Mouse (Mus musculus) ovary, postnatal 10 days (tissue): ENCODE measurements around the gene Spata2l.
"Not testable (repeated sequence)": the region's sequence is repeated elsewhere in the genome, so short reads cannot be mapped to it uniquely, and the experiment has no call there.

Source experiments
- DNase-seq: peaks from one replicate; pipeline ENCODE4 v3.0.0; 2022; ENCODE audit warnings: low spot score

The Spata2l gene

GRCm38 (mm10) chr8:123245543-123245942 is 9.5 kb upstream of the Spata2l start:
- no peak for DNase-seq

GRCm38 (mm10) chr8:123244382-123244781 is 8.3 kb upstream of the Spata2l start:
- no peak for DNase-seq

GRCm38 (mm10) chr8:123243053-123243452 is 7.0 kb upstream of the Spata2l start:
- DNase-seq = no peak

DNA sequence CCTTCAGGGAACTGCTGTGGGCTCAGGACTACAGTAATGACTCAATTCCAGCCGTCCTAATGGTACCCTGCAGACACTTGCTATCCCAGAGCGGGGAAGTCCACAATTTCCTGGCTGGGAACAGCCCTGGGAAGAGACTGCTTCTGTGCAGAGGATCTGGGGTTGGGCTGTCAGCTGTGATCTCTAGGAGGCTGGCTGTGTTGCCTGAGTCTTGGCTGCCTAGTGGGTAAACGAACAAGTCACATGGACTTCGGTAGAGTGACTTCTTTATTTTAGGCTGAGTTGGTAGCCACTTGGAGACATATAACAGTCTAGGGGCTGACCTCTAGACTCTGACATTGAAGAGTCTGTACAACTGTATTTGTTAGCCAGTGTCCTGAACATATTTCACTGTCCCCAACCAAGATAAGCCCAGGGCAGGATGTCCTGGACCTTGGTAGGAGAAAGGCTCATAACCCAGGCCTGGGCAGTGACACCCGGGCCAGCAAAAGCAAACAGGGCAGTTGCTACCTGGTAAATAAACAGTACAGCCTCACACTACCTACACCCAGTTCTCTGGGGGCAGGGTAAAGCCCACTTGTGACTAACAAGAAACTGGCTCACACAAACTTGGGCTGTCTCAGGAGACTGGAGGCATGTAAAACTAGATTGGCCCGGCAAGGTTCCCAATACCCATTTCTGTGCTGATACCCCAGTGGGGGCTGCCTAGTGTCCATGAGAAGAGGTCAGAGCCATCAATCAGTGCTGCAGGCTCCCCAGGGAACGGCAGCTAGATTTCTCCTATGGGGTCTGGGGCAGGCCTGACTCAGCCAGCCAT is 6.3 kb upstream of the Spata2l start:
- no peak for DNase-seq

- no peak for DNase-seq
These were observed 3.4 kb upstream of the Spata2l start for GRCm38 (mm10) chr8:123239398-123239797.

- DNase-seq = no peak
These were observed 1.0 kb downstream of the Spata2l start for GRCm38 (mm10) chr8:123234918-123235519.

DNA sequence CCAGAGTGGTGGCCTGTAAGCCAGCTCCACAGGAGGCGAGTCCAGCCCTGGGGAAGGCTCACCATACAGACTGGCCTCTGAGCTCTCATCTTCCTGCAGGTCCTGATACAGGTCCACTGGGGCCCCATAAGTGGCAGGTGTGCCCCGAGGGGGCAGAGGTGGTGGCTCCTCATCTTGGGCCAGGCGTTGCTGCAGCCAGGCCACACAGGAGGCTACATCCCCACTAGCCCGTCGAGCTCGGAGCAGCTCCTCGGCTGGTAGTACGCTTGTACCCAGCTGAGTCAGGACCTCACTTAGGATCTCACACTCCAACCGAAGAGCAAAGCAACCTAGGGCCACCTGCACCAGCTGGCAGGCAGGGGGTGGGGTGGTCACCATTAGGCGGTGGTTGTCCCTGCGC is 2.3 kb downstream of the Spata2l start:
- DNase-seq = no peak

DNA sequence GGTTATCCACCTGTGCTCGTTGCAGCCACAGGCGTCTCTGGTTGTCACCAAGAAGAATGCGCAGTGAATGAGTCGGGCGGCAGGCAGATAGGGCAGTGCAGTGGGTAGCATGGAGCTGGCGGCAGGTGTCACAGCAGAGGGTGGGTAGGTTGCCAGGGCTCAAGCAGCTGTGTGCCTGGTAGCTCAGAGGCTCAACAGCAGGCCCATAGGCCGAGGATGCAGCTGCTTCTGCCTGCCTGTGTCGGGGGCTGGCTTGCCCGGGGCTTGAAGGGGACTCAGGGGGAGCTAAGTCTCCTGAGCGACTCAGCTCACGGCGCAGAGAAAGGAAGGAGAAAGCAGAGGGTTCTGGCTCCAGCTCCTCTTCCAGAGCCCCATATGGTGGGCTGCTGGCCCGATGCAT is 2.7 kb downstream of the Spata2l start:
- DNase-seq = no peak

GRCm38 (mm10) chr8:123232553-123232952 is 3.5 kb downstream of the Spata2l start:
- DNase-seq = no peak

DNA sequence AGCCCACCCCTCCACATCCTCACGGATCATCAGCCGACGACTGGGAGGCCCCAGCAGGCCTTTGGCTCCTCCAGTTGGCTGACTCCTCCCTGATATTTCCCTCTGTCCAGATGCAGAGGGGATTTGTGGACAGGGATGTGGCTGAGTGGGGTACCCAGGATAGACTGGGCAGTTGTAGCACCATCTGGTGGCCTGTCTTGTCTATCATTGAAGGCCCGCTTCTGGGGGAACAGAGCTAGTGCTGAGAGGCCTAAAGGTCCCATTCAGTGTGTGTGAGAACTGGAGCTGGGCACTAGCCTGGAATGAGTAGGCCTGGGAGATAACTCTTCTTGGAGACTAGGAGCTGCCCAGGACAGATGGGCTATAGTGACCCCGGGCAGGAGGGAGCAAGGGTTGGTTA is 4.3 kb downstream of the Spata2l start:
- no peak for DNase-seq

- not testable (repeated sequence) for DNase-seq
These were observed 5.7 kb downstream of the Spata2l start for GRCm38 (mm10) chr8:123230326-123230725.

- DNase-seq = no peak
These were observed 7.6 kb downstream of the Spata2l start for GRCm38 (mm10) chr8:123228416-123228815.

GRCm38 (mm10) chr8:123224278-123225266 is 11.5 kb downstream of the Spata2l start, which contains the start of gene Cdk10:
TSS of gene Cdk10 (plus strand) at chr8:123224842.
- peak; percentile 96 for DNase-seq

DNA sequence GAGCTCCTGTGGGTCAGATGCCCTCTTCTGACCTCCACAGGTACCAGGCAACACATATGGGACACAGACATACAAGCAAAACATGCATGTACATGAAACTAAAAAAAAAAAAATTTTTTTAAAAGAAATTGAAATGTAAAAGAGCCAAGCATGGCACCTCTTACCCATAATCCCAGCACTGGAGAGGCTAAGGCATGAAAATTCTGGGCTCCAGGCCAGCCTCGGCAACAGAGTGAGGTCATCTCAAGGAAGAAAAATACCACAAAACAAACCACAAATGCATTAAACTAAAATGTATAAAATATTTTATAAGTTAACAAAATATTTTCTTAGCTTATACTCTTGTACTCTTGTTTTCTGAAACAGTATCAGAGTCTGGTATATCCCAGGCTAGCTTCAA is 15.1 kb downstream of the Spata2l start:
- DNase-seq = no peak

- DNase-seq = no peak
These were observed 20.6 kb downstream of the Spata2l start for GRCm38 (mm10) chr8:123215430-123215829.

DNA sequence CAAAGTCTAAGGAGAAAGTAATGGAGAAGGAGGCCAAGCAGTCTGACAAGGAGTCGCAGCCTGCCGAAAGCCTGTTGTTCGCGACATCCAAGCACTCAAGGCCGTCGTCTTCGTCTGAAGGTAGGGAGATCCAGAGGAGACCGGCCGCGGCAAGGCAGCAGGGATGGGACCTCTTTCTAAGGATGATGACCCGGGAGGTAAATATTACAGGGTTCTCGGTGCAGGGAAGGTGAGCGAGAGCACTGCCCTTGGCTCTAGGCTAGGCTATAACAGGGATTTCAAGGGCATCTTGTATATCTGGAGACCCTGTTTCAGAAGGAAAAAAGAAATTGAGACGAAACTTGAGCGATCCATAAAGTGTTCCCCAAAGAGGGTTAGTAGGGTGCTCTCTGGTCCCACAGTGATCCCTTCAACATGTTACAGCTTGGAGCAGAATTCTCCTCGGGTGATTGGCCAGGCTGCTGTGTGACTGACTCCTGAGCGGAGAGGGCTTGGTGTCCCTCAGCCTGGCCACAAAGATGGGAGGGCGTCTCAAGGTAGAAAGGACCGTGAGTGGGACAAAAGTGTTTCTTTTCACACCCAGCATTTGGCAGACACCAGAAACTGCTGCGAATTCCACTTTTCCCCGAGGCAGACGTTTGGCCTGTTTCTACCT is 22.8 kb downstream of the Spata2l start:
- no peak for DNase-seq

- DNase-seq = peak; percentile 84
These were observed 23.5 kb downstream of the Spata2l start, which contains the start of the genes Chmp1a and Spata33 for GRCm38 (mm10) chr8:123212321-123213117. TSS of gene Chmp1a (minus strand) at chr8:123212763. TSS of gene Spata33 (plus strand) at chr8:123212832.

GRCm38 (mm10) chr8:123211876-123212275 is 24.2 kb downstream of the Spata2l start:
- DNase-seq = no peak

GRCm38 (mm10) chr8:123203571-123203970 is 32.5 kb downstream of the Spata2l start:
- no peak for DNase-seq

DNA sequence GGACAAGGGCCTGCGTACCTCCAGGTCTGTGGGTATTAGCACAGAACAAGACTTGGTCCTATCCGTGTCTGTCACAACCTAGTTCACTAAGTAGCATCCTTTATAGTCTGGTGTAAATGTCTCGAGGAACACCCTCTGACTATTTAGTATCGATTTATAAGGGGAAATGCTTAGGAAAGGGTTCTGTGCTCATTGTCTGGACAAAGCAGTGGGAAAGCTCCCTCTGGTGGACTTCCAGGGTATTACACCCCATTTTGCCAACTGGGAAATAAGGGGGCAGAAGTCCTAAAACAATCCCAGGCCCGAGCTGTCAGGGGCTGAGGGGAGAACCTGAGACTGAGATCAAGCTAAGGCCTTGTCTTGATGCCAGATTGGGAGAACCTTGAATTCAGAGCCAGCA is 33.7 kb downstream of the Spata2l start:
- peak; percentile 57 for DNase-seq

- DNase-seq = no peak
These were observed 36.2 kb downstream of the Spata2l start for GRCm38 (mm10) chr8:123199864-123200263.
